Mouse (Mus musculus) megakaryocyte, adult 5-6 weeks (primary cell): Measurements from ENCODE around the gene Rad18. TPM values are rescaled to one million over a fixed set of nuclear protein-coding genes. Genes with fewer than 3 reads are reported as not detected.
"Not testable (repeated sequence)": the region's sequence is repeated elsewhere in the genome, so short reads cannot be mapped to it uniquely, and the experiment has no call there.

Experiments used
- ATAC-seq: 2 replicates; pipeline ENCODE4 v1.8.0; 2016; ENCODE audit warnings: mild to moderate bottlenecking, inconsistent platforms; ENCODE audit not compliant: poor library complexity, severe bottlenecking
- total RNA-seq, 2 experiments: library from RNA; stranded (forward) in 1 of 2; stranded (reverse) in 1 of 2; fragments of 153-499, 151-499 nt in 1 of 2; fragments of 221-1000, 200-1000 nt in 1 of 2; gene quantifications; 2 replicates each; pipeline versions ENCODE4 v1.2.3 to v1.2.4; 2015 to 2017

Gene Rad18
- 21.1 and 24.8 TPM in 2 replicates for total RNA-seq (2015)
- total RNA-seq (2017): 20.7 and 25.3 TPM in 2 replicates

DNA sequence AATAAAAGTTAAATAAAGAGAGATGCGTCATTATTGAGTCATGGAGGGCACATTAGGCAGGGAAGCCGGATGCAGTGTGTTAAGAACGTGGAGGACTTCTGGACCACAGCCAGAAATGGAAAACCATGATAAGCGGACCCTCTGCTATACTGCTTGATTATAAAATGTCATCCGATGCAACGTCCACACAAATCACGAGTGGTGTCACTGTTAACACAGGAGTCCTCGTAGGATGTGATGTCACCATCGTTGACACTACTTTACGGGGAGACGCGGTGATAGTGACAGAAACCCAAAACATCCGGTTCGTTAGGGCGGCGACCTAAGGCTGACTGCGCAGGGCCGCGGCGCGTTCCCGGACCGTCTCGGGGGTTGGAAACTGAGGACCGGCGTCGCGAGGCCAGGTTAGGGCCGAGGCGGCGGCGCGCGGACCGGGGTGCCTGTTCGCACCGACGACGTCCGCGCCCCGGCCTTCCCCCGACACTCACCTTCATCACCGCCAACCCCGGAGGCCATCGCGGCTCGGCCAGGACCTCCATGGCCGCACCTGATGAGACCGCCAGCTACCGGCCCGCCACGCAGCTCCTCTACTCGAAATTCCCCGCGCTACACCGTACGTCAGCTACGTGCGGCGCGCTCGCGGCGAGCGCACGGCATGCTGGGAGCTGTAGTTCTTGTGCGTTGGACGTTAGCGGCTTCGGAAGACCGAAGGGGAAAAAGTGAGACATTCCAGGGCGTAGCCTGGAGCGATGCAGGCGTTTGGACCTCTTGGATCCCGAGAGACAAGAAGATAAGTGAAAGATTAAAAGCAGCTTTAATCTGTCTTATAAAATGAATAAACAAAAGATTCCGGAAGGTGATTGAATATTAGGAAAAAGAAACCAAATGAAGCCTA, at the start of gene Rad18:
TSS of gene Rad18 (minus strand) at position 631 of the 895 bp plus-strand sequence.
- ATAC-seq: peak; percentile 92

DNA sequence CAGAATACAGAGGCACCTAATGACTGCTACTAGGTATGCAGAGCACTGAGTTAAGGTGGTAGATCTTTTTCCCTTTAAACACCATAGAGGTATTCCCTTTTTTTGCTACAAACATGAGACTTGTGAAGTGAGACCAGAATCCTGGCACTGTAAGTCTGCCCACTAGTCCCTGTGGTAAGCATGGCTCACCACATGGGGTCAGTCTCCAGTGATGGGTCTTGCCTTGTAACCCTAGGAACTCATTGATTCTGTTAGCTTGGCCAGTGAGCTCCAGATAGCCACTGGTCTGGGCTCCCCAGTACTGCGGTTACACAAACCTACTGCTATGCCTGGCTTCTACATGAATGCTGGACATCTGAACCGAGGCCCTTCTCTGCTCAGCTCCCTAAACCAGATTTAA, 45.8 kb upstream of the Rad18 start:
- no peak for ATAC-seq

DNA sequence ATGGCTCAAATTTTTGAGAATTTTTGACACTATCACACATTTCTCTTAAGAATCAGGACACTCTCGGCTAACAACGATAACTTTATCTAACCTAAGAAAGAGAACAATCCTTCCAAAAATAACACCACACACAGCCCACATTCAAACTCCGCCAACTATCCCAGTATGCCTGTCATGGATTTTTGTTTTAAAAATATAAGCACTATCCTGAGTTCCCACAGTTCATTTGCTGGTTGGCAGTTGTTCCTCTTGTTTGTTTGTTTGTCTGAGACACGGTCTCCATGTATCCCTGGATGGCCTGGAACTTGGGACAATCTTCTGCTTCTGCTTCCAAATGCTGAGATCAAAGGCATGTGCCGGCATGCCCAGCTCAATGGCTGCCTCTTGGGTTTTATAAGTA, 45.3 kb upstream of the Rad18 start:
- no peak for ATAC-seq

DNA sequence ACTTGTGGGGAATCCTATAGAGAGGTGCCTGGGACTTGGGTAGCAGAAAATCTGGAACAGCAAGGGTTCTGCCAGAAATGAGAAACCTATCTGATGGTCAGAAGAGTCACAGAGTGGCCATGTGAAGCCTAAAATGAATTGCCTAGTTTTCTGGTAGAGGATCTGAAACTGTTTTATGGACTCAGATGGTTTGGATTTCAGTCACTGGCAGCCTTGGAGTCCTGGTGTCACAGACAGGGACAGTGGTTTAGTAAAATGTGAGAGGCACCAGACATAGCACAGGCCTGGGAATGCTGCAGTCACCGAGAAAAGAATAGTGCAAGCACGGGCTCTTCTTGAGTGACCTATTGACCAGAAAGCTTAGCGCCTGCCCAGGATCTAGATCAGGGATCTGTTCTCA, 43.1 kb upstream of the Rad18 start:
- peak; percentile 13; the same call in 1 of the 2 replicates for ATAC-seq

DNA sequence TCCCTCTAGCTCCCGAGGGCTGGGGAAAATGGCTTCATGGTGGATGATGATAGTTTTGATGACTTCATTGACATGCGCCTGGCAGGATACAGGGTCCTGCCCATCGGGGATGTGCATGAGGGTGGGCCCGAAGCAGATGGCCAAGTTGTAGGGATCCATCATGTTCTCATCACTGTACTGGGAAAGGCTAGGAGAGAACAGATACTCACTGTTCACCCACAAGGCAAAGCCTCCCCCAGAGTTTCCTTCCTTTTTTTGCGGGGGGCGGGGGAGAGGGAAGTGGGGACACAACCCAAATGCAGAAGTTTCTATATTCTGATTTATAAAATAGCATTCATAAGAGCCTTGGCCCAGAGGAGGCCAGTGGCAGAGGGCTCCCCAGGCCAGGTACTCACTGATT, 42.4 kb upstream of the Rad18 start:
- ATAC-seq: peak; percentile 89

DNA sequence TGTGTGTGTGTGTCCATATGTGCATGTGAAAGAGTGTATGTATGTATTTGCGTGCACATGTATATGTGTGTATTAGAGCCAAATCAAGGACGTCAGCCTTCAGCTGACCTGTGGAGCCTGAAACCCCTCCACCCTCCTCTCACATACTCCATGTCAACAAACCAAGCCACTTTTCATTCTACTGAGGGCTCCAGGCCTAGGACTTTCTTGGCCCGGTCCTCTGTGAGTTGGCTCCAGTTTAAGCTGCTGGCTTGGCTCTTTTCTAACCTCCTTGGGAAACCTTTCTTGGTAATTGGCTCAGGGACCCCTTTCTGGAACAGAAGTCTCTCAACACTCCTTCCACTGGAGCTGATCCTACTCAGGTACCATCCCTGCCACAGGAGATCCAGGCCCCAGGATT, 40.0 kb upstream of the Rad18 start:
- no peak for ATAC-seq

DNA sequence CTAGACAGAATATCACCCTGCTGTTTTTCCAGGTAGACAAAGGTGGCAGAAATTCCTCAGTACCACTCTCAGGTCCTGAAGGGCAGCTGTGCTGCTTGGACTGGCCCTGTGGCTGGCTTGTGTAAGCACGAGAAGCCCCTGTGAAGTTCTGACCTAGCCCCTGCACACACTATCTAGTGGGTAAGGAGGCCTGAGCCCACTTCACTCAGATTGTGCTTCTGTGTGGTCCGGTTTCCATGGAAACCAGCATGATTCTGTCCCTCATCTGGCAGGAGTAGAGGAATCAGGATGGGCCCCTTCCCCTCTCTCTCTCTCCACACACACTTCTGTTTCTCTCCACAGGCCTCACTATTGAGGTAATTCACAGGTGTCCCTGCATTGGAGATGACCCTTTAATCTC, 38.6 kb upstream of the Rad18 start:
- no peak for ATAC-seq

DNA sequence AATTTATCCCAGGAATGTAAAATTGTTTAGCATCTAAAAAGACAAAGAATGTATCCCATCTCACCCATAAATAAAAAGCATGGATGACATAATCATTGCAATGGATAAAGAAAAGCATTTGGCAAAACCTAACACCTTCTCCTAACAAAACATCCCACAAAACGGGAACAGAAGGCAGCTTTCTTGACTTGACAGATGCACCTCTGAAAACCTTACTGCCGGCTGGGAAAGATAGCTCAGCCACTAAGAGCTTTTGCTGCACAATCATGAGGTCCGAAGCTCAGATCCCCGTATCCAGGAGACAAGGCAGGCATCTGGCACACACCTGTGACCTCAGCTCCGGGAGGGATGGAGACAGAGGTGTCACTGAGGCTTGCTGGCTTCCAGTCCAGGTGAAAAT, 37.5 kb upstream of the Rad18 start:
- ATAC-seq: no peak

DNA sequence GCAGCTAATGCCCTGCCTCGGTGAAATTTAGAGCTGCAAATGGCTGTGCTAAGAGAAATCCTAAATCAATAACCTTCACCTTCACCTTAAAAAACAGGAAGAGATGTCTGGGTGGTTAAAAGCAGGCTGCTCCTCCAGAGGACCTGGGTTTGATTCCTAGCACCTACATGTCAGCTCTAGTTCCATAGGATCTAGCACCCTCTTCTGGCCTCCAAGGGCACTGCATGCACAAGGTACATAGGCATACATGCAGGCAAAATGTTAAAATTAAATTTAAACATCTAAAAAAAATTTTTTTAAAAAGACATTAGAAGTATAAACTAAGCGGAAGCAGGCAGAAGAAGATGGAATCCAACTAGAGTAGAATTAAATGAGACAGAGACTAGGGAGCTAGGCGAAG, 35.9 kb upstream of the Rad18 start:
- no peak for ATAC-seq

DNA sequence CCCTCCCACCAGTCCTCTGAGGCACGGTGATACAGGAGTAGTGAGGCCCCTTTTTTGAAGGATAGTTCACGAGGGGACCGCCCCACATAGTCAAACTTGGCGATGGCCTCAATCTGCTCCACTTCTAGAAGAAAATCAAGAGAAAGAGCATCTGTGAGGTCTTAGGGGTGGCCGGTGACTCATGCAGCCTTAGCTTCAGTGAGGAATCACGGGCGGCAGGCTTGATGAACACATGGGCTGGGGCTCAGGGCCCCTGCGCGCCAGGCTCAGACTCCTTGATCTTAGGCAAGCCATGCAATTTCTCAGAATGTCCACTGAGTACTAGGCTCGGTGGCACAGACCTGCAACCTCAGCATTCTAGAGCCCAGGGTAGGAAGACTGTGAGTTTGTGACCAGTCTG, 34.9 kb upstream of the Rad18 start:
- no peak for ATAC-seq

DNA sequence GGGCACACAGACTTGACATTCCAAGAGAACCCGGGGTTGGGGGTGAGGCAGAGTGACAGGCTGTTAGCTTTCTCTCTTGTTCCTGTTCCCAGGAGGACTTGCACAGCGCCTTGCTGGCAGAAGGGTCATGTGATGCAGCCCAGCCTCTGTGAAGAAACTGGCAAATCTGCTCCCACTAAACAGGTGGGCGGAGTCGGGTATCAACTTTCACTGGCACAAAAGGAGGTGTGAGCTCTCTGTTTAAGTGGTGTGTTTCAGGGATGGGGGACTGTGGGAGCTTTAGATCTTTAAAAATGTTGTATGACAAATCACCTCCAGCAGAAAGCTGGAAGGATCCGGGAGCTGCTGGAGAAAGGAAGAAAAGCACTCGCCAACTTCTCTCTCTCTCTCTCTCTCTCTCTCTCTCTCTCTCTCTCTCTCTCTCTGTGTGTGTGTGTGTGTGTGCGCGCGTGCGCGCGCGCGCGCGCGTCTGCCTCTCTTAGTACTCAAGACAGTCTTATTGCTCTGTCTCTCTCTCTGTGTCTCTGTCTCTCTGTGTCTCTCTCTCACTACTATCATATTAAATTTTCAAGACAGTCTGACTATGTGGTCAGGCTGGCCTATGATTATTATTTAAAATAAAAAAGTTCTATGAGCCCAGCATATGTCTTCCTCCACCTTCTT, 32.4 kb upstream of the Rad18 start:
- ATAC-seq: peak; percentile 79

DNA sequence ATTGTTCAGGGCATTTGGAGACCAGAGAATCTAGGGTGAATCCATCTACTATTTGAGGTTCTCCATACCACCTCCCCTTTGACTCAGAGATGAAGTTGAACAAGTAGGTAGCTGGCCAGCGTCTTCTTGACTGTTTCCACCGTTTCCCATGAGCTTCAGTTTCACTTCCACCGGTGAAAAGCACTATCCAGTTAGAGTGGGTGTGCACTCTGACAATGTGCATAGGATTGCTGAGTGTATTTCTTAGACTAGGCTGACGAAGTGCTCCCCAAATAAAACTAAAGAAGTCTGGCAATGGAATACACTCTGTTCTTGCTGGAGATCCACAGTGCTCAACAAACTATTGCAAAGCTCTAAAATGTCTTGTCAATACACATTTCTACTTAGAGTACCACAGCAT, 29.0 kb upstream of the Rad18 start:
- peak; percentile 41; the same call in 1 of the 2 replicates for ATAC-seq

DNA sequence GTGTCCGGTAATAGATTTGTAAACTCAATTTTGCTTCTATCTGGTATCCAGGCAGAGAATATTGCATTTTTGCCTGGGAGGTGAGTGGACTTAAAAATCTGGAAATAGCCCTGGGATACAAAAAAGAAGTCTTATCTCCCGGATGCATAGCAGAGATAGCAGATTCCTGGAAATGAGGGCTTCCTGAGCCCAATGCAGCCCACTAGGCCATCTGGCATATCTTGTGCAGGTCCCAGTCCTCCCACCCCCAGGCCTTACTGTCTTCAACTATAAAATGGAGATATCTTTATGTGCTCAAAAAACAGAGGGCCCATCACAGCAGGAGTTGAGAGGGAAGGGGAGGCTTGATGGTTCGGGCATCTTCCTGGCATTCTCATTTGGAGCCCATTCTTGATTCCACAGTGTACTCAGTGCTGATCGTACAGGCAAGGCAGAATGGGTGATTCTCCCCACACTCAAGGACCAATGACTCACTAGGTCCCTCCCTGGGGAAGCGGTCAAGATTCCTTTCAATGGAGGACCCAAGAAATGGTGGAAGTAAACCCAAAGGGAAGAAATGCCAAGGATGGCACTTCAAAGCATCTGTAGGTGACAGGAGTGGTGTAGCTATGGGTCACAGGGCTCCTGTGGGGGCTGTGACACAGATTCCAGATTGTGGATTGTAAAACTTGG, 24.1 kb upstream of the Rad18 start:
- ATAC-seq: no peak

DNA sequence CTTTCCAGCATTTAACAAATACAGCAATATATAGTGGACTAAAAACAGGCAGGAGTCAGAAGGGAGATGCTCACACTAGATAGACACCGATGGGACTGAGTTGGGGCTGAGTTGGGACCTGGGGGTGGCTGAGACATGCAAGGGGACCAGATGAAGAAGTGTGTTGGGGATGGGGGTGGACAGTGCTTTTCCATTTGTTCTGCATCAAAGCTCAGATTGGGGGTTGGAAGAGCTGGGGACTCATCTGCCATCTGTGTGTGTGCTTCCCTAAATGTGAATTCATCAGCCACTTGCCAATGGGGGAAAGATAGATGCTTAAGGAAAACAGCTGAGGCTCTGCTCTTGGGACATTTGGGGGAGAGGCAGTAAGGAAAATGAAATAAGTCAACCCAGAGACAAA, 23.5 kb upstream of the Rad18 start:
- ATAC-seq: no peak

DNA sequence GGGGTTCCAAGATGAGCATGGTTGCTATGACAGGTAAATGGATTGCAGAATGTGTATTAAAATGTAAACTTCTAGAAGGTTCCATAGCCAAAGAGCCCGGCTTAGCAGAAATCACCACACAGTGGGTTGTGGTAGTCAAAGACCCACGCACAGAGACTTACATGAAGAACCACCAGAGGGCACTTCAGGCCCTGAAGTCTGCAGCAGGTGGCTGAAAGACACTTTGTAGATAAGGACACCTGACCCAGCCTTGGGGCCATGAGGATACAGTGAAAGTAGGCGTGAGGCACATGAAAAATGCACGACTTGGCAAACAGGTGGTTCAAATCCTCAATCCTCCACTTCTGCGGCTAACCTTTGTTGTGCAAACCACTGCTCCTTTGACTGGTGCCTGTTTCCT, 20.7 kb upstream of the Rad18 start:
- ATAC-seq: peak; percentile 39; the same call in 1 of the 2 replicates

DNA sequence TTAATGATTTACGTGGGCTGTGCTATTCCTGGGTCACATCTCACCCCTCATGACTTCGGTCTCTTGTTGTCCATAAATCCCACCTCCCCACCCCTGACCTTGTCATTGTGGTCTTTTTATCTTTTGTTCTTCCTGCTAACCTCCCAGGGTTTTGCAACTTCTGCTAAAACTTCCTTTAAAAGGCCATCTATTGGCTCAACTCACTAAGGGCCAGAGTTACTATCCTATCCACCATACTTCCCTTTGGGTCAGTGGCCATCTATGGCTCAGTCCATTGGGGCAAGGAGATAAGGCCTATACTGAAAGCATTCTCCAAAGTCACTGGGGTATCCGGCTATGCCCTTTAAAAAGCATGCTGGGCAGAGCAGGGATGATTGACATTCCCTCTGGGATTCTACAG, 17.5 kb upstream of the Rad18 start:
- no peak for ATAC-seq

DNA sequence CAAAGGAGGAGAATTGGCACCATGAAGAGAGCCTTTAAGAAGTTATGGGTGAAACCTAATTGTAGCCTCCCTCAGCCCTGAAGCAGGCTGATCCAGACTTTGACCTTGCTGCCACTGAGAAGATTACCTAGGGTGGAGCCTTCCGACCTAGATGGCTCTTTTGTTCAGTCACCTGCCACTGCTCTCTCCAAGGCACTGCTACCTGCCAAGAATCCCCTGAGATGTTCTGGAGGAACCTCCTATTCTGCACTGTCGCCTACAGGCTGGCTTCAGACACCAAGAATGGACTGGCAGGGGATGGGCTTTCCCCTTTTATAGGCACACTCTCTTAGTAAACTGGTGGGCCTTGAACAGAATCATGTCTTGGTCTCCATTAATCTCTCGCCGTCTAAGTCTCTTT, 5.8 kb upstream of the Rad18 start:
- ATAC-seq: not testable (repeated sequence)

DNA sequence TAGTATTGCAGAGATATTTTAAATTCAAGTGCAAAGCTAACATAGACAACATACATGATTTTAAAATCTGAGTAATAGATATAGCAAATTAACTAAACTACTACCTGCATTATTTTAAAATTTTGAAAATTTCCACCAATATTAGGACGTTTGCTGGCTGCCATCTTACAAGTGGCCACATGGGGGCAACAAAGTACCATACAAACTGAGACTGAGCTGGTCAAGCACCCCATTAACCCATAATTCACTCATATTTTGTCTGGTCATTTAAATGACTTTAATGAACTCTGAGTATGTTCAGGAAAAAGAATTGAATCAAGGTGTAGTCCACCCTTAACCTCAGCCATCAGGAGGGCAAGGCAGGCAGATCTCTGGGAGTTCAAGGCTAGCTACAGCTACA, 3.9 kb upstream of the Rad18 start:
- ATAC-seq: peak; percentile 52

DNA sequence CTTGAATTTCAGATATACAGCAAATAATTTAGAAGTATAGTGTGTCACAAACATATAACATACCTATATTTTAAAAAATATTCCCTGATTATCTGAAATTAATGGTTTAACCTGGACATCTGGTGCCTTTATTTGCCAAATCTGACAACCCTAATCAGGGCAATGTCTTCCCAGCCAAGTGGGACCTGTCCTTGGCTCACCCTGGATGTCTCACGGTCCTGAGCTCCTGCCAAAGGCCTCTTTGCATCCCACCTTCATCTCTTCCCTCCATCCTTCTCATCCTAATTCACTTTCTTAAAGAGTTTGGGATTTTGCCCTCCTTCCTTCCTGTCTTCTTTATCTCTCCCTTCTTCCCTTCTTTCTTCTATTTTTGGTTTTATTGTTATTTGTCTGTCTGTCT, 2.6 kb upstream of the Rad18 start:
- no peak for ATAC-seq

DNA sequence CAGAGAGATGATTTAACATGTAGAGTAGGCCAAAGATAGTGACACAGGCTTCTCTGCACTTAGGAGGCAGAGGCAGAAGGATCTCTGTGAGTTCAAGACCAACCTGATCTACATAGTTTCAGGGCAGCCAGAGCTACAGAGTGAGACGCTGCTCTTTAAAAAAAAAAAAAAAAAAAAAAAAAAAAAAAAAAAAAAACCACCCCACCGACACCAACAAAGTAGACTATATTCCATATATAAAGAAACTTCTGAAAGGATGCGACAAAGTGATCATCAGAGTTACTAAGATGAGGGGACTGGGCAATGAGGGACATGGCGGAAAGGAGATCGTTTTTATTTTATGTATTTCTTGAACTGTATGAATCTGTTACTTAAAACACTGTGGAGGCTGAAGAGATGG, 2.0 kb downstream of the Rad18 start:
- ATAC-seq: no peak

DNA sequence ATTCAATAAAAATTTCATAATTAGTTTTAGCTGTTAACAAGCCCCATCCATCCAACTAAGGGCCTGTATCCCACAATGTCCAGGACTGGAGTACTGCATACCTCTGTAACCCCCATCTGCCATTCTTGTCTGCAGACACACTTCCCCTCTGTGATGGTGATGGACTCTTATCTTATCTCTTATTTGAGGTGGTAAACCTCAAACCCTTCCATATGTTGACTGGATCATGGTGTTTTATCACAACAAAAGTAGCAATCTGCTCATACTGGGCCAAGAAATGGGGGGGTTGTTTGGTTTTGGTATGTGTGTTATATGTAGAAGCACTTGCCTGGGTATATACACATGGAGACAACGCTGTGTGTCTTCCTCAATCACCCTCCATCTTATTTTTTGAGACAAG, 5.0 kb downstream of the Rad18 start:
- ATAC-seq: no peak

DNA sequence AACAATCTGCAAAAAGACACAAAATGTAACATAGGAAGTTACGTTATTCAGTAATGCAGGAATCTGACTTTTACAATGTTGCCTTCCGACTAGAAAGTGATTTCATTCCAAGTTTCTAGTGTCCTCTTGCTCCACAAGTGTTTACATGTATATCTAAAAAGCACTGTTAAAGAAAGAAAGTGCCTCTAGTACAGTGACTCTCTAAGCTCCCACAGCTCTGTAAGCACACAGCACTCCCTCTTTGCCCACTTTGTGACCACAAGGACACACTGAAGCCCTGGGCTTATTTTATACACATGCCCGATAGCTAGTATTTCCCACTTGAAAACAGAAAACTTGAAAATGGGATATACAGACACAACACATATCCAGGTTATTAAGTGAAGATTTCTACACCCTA, 8.5 kb downstream of the Rad18 start:
- ATAC-seq: no peak
